Mouse (Mus musculus) heart, postnatal 0 days (tissue): Measurements from ENCODE around the gene Ccdc92b. TPM values are rescaled to one million over a fixed set of nuclear protein-coding genes. Genes with fewer than 3 reads are reported as not detected.

Source experiments
- ATAC-seq: fragments of 200-750 bp; cut with Nextera tagmentation; 2 replicates; pipeline ENCODE4 v1.8.0; 2017; ENCODE audit warnings: low read depth, moderate number of reproducible peaks, moderate library complexity; ENCODE audit not compliant: insufficient read depth
- DNase-seq: peaks from one replicate; pipeline ENCODE4 v3.0.0-alpha.2; 2016; ENCODE audit warnings: low spot score
- H3K27ac ChIP-seq: fragments of 300-500 bp; sonication (generic); 2 replicates; pipeline ENCODE4 v1.5.1; 2014; ENCODE audit warnings: low read depth, mild to moderate bottlenecking
- H3K27me3 ChIP-seq: fragments of 300-500 bp; sonication (generic); 2 replicates; pipeline ENCODE4 v1.6.1; 2014; ENCODE audit warnings: low read length, mixed read lengths; ENCODE audit not compliant: control insufficient read depth, insufficient read depth
- H3K36me3 ChIP-seq: fragments of 300-500 bp; sonication (generic); replicated peaks from 2 replicates; pipeline ENCODE4 v1.6.1; 2014; ENCODE audit warnings: low read length, mixed read lengths; ENCODE audit not compliant: control insufficient read depth, insufficient read depth
- H3K4me1 ChIP-seq: fragments of 300-500 bp; sonication (generic); 2 replicates; pipeline ENCODE4 v1.6.1; 2014; ENCODE audit warnings: antibody characterized with exemption; ENCODE audit not compliant: control insufficient read depth, insufficient read depth
- H3K4me2 ChIP-seq: fragments of 300-500 bp; sonication (generic); 2 replicates; pipeline ENCODE4 v1.6.1; 2014; ENCODE audit warnings: low read depth, mild to moderate bottlenecking, low read length, moderate library complexity
- H3K4me3 ChIP-seq: fragments of 300-500 bp; sonication (generic); 2 replicates; pipeline ENCODE4 v1.5.1; 2014; ENCODE audit warnings: low read depth, low read length
- H3K9ac ChIP-seq: fragments of 300-500 bp; sonication (generic); replicated peaks from 2 replicates; pipeline ENCODE4 v1.6.1; 2014; ENCODE audit warnings: low read depth, low read length, mixed read lengths
- H3K9me3 ChIP-seq: fragments of 300-500 bp; sonication (generic); replicated peaks from 2 replicates; pipeline ENCODE4 v1.6.1; 2016; ENCODE audit warnings: low read length; ENCODE audit not compliant: control insufficient read depth
- CTCF ChIP-seq: IDR thresholded peaks from 2 replicates; pipeline ENCODE4 v1.5.1; 2016; ENCODE audit warnings: antibody characterized with exemption, control low read depth, low read depth
- EP300 ChIP-seq: IDR thresholded peaks from 2 replicates; pipeline ENCODE4 v1.6.1; 2016; ENCODE audit warnings: antibody characterized with exemption, low read depth
- WGBS: fragments of 180-500 bp; shearing (Covaris S2); extraction: QIAGEN DNeasy Blood & Tissue Kit; methylation state at CpG from one replicate; pipeline ENCODE4 v1.1.7; 2014; 5-methylcytosine and 5-hydroxymethylcytosine counted together
- polyA plus RNA-seq: library from polyadenylated mRNA; unstranded; fragments of >200 nt; fragmentation: Nextera tagmentation; extraction: Ambion mirVana; gene quantifications from 2 replicates; pipeline ENCODE4 v1.2.1, GENCODE M21; 2015
- total RNA-seq: library from RNA; depleted of rRNA; stranded (reverse); fragments of >200 nt; gene quantifications from 2 replicates; pipeline ENCODE4 v1.2.3, GENCODE M21; 2014; ENCODE audit warnings: low replicate concordance

Gene Ccdc92b
- total and polyA plus RNA-seq, 2 experiments from 2014 or later: 0.63 TPM; not detected in 1

- TF ChIP-seq EP300 (no peak), CTCF (no peak)
- no peak overlapping the region for H3K4me3 ChIP-seq
- no peak overlapping the region for H3K9ac ChIP-seq
- DNase-seq (no peak), ATAC-seq (no peak)
- no peaks in the 10 kb centered on the region for H3K4me1 ChIP-seq
- H3K4me2 ChIP-seq: no peak overlapping the region
- H3K27ac ChIP-seq: no peak overlapping the region
- H3K9me3 ChIP-seq: no peaks in the 10 kb centered on the region; the same call in 1 of the 2 replicates
- no peaks in the 10 kb centered on the region for H3K36me3 ChIP-seq
- H3K27me3 ChIP-seq: no peaks in the 10 kb centered on the region
Measured at GRCm38 (mm10) chr11:74597990-74598337, 21.4 kb upstream of the Ccdc92b start.

GRCm38 (mm10) chr11:74602286-74602685 is 17.1 kb upstream of the Ccdc92b start:
- ATAC-seq (no peak), DNase-seq (no peak)
- no peak overlapping the region for H3K4me2 ChIP-seq
- H3K27ac ChIP-seq: no peak overlapping the region
- H3K36me3 ChIP-seq: no peaks in the 10 kb centered on the region
- H3K9me3 ChIP-seq: no peaks in the 10 kb centered on the region; the same call in 1 of the 2 replicates
- no peaks in the 10 kb centered on the region for H3K27me3 ChIP-seq
- no peaks in the 10 kb centered on the region for H3K4me1 ChIP-seq
- no peak for TF ChIP-seq EP300
- H3K4me3 ChIP-seq: no peak overlapping the region
- no peak overlapping the region for H3K9ac ChIP-seq
- WGBS: 78% methylated on average over 1 of the region's 1 CpGs

GRCm38 (mm10) chr11:74610068-74610467 is 9.3 kb upstream of the Ccdc92b start:
- peaks cover 36% of the 10 kb centered on the region for H3K27me3 ChIP-seq

GRCm38 (mm10) chr11:74610545-74611176 is 8.7 kb upstream of the Ccdc92b start, which contains the start of gene Rap1gap2:
TSS of gene Rap1gap2 (minus strand) at chr11:74610915.
- H3K4me1 ChIP-seq: no peaks in the 10 kb centered on the region; the same call in 1 of the 2 replicates
- no peaks in the 10 kb centered on the region for H3K36me3 ChIP-seq
- H3K27ac ChIP-seq: no peak within 1 kb of the TSS
- TF ChIP-seq EP300: no peak
- DNase-seq (no peak), ATAC-seq (no peak)
- peak within 1 kb of the TSS; percentile 61 for H3K4me2 ChIP-seq
- no peaks in the 10 kb centered on the region for H3K9me3 ChIP-seq
- WGBS: 2% methylated on average over 46 of the region's 50 CpGs
- H3K4me3 ChIP-seq: peak within 1 kb of the TSS; percentile 40
- H3K9ac ChIP-seq: no peak within 1 kb of the TSS
- peaks cover 39% of the 10 kb centered on the region for H3K27me3 ChIP-seq

More at GRCm38 (mm10) chr11:74610068-74610467, 9.3 kb upstream of the Ccdc92b start:
- Histone ChIP-seq H3K4me1 (no peaks in the 10 kb centered on the region; the same call in 1 of the 2 replicates), H3K4me3 (0 out of 2 replicates have a peak overlapping the region, but pooled peaks have one; percentile 40), H3K9me3 (no peaks in the 10 kb centered on the region), H3K4me2 (peak overlapping the region; percentile 61; the same call in 1 of the 2 replicates), H3K9ac (no peak overlapping the region), H3K27ac (no peak overlapping the region), H3K36me3 (no peaks in the 10 kb centered on the region)
- no peak for DNase-seq
- ATAC-seq: no peak
- no peak for TF ChIP-seq CTCF
- TF ChIP-seq EP300: no peak
- 31% methylated on average over 5 of the region's 5 CpGs for WGBS

- no peak overlapping the region for H3K4me3 ChIP-seq
- peak overlapping the region; percentile 61 for H3K4me2 ChIP-seq
- no peak overlapping the region for H3K27ac ChIP-seq
- no peak overlapping the region for H3K9ac ChIP-seq
- H3K4me1 ChIP-seq: no peaks in the 10 kb centered on the region; the same call in 1 of the 2 replicates
- TF ChIP-seq CTCF (no peak), EP300 (no peak)
- H3K27me3 ChIP-seq: peaks cover 40% of the 10 kb centered on the region
- H3K36me3 ChIP-seq: no peaks in the 10 kb centered on the region
- H3K9me3 ChIP-seq: no peaks in the 10 kb centered on the region
- WGBS: 13% methylated on average over 7 of the region's 7 CpGs
- ATAC-seq: no peak
- no peak for DNase-seq
Measured at GRCm38 (mm10) chr11:74611437-74611836, 8.0 kb upstream of the Ccdc92b start.

GRCm38 (mm10) chr11:74613428-74613827 is 6.0 kb upstream of the Ccdc92b start:
- H3K27me3 ChIP-seq: peaks cover 45% of the 10 kb centered on the region

More at GRCm38 (mm10) chr11:74613428-74613827, 6.0 kb upstream of the Ccdc92b start:
- H3K4me2 ChIP-seq: no peak overlapping the region
- no peak overlapping the region for H3K9ac ChIP-seq
- DNase-seq (no peak), ATAC-seq (no peak)
- no peak overlapping the region for H3K27ac ChIP-seq
- H3K4me3 ChIP-seq: no peak overlapping the region
- TF ChIP-seq CTCF (no peak), EP300 (no peak)
- no peaks in the 10 kb centered on the region for H3K9me3 ChIP-seq
- no peaks in the 10 kb centered on the region; the same call in 1 of the 2 replicates for H3K4me1 ChIP-seq
- WGBS: 57% methylated on average over 4 of the region's 4 CpGs
- no peaks in the 10 kb centered on the region for H3K36me3 ChIP-seq
